Mouse (Mus musculus) kidney, postnatal 36 days (tissue): Measurements from ENCODE around the gene Dnajc6.

Experiments
- DNase-seq, 2 experiments: peaks; one replicate each; pipeline ENCODE4 v3.0.0; 2021 to 2022; ENCODE audit warnings: mixed read lengths in 2 of 2

Gene Dnajc6

DNA sequence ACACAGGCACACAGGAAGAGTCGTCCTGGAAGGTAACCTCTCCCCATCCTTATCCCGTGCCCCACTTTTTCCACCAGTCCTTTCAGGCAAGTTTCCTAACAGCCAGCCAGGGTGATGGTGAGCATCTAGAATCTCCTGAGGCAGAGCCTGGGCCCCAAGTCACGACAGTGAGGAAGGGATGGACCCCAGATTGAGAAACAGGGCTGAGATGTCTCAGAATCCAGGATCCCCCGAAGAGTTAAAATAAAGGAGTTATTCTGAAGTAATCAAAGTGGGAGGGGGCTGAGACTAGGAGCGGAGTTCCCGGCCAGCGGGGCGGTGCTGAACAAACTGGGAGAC is 150.4 kb downstream of the Dnajc6 start:
- DNase-seq = no peak

- DNase-seq = peak; percentile 99 to 100
These were observed 150.9 kb downstream of the Dnajc6 start, which contains the start of gene Leprot for GRCm38 (mm10) chr4:101647196-101647905. Gene Leprot, plus strand, starts transcription at chr4:101647718.

- peak in 1 of 2 experiments; percentile 51 for DNase-seq
These were observed 151.7 kb downstream of the Dnajc6 start for GRCm38 (mm10) chr4:101647976-101648642.

DNA sequence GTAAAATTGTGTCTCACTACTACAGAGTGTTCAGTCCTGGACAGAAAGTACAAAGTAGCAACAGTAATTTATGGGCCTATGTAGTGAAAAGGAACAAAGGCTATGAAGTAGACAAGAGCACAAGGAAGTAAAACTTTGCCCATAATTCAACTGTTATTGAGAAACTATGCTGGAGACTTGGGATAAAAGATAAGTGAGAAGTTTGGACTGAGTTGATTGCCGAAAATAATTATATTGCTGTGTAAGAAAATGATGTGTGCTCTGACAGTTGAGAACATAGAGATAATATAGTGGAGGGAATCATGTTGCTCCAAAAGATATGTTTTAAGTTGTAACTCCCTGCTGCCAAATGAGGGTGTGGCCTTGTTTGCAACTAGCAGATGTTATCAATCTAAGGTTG is 152.3 kb downstream of the Dnajc6 start:
- no peak for DNase-seq

DNA sequence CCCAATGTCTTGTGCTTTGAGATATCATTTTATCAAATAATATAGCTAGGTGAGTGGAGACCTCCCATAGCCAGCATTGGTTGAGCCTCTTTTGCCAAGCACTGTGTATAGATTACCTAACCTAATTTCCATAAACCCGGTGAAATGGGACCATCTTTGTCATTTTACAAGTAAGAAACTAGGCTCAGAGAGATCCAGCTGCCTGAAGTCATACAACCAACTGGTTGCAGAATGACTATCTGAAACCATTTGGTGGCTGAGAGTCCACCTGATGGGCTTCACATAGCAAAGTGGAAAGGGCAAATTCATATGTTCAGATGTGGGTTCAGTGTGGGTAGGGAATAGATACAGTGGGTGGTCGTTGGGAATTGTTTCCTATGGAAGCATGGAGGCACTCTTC is 154.5 kb downstream of the Dnajc6 start:
- DNase-seq = no peak

DNA sequence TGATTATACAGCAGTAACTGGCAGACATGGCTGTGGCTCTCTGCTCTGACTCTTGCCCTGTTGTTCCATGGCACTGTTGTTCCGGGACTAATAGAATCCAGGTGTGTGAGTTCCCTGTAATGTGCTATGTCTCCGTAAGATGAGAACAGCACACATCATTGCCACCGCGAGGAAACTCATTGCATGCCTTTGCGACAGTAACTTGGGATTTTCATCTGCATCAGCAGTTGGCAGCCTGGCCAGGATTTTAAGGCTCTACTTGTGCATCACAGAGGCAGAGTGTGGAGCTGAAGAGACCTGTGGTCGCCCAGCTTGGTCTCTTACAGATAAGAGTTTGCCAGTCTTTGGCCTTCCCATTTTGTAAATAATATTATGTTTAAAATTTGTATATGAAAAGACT is 157.8 kb downstream of the Dnajc6 start:
- DNase-seq = no peak

DNA sequence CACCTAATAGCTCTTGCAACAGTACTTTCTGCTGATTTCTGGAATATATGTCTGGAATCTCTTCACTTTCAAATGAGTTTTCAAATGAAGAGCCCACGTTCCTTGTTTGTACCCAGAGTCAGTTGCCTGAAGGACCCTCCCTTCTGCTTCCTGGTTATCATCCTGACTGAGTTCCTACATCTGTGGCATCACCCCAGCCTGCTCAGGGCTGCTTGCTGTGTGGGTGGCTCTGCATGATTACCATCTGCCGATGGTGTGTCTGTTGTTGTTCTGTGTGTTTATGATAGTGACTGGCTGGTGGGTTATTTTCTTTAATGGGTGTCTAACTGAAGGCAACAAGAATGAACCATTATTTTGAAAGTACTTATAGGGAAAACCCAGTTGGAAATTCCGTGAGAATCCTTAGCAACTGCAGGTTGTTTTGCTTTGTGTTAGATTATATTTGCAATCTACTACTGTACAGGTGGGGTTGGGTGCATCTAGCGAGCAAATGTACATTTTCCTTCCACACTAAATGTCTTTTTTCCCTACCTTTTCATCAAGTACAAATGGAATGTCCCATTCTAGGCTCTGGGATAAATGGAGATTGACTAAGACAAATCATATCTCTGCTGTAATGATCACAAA is 158.5 kb downstream of the Dnajc6 start:
- no peak for DNase-seq

DNA sequence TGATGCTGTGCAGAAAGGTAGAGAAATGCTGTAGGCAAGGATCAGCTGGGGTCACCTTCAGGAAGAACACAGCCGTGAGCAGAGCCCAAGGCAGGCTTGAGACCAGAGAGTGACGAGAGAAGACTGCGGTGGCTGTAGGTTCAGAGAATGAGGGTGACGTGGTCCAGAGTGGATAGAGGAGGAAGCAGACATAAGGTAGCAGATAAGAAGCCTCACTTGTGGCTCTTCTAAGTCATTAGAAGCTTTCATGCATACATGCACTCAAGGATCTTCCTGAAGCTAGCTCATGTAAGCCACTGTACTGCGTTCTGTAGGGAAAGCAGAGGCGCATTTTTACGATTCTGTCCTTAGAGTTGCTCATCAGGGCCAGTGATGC is 159.0 kb downstream of the Dnajc6 start:
- no peak for DNase-seq

- peak; percentile 30 to 58 for DNase-seq
These were observed 159.6 kb downstream of the Dnajc6 start for GRCm38 (mm10) chr4:101656056-101656455.

DNA sequence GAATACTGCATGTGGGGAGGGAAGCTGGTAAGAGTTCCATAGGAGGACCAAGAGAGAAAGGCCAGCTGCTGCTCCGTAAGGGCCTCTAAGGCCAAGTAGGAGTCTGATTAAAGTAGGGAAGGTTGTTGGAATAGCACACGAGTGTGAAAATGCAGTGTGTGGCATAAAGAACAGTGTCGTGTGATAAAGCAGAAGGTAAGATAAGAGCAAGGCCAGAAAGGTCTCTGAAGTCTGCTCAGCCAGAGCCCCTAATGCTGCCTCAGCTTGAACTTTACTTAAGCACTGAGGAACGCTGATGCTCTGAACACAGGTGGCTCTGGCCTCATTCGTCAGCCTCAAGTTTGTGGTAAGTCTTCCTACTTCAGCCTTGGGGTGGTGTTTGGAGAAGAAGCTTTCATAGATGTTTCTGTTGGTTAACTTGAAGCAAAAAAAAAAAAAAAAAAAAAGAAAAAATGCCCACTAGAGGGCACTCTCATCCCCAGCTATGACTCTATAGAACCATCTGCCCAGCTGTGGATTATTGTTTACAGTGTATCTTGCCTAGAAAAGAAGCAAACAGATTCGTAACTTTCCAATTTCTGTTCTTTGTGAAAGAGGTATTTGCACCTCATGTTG is 160.6 kb downstream of the Dnajc6 start:
- DNase-seq = no peak

DNA sequence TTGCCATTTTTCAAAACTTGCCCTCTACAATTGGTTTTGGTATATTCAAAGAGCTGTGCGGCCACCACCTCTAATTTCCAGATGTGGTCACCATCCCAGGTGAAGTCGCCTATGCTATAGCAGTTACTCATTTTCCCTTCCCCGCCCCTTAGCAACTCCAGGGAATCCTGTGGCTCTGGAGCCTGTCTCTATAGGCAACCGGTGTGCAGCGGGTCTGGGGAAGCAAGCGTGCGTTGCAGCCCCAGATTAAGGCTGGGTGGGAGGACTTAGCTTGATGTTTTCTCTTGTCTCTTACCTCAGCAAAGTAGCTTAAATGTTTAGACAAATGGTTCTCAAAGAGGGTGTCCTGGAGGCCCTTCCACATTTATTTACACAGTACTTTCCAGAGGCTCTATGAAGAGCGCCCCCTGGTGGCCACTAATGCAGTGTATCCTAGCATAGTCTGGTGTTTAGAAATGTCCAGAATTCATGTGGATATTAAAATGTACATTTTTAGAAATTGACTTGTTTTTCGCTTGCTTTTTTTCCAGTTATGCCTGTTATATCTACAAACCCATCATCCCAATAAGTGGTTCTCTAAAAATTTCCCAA is 167.8 kb downstream of the Dnajc6 start:
- DNase-seq = peak; percentile 38 to 80

GRCm38 (mm10) chr4:101664766-101665165 is 168.3 kb downstream of the Dnajc6 start:
- DNase-seq = no peak

- DNase-seq = peak; percentile 27 to 38
These were observed 172.7 kb downstream of the Dnajc6 start for GRCm38 (mm10) chr4:101669161-101669560.

- DNase-seq = peak in 1 of 2 experiments; percentile 19
These were observed 173.4 kb downstream of the Dnajc6 start for GRCm38 (mm10) chr4:101669811-101670210.

GRCm38 (mm10) chr4:101674790-101675189 is 178.3 kb downstream of the Dnajc6 start:
- no peak for DNase-seq

DNA sequence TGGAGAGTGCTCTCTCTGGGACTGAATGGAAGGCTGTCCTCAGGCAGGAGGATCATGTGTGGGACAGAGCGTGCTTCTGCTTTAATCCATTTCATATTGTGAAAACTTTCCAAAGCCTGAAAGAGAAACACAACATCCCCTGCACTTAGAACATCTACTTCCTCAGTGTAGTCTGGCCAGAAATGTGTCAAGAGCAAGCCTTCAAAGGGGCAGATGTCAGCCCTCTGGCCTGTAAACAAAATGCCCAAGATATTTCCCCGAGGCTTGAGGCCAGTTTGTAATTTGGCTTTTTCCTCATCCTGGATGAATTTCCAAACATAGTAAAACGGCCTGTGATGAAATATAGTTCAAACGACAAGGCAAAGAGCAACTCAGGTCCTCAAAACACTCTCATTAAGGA is 179.3 kb downstream of the Dnajc6 start:
- DNase-seq = peak; percentile 53 to 79

DNA sequence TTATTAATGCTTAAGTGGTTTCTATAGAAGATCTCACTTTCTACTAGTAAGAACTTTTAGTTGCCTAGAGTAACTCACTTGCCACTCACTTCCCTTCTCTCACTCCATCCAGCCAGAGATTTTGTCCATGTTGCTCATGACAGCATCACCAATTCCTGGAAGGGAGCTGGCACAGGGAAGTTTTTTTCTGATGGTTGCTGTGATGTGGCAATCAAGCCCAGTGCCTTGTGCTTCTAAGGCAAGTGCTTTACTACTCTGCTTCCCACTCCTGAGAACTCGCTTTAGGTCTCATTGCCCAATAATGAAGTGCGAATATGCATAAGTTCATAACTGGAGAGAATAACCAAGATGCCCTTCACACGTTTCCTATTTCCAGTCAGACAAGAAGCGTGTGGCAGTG is 186.2 kb downstream of the Dnajc6 start:
- DNase-seq = no peak

DNA sequence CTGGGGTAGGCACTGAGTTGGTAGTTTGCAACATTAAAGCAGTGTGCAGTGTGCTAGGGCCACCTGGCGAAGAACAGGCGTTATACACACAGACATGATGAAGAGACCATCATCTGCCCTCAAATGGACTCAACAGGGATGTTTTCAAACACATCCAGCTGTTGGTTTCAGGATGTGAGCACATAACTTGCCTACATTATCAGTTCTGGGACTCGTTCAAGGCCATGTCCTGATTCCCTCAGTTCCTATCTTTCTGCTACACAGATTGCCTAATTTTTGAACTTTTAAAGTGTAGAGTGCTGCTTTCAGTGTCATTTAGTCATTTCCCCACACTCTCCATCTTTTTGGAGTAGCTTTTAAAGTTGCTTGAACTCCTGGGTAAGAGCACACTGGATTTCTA is 186.6 kb downstream of the Dnajc6 start:
- DNase-seq = no peak

- DNase-seq = no peak
These were observed 188.4 kb downstream of the Dnajc6 start for GRCm38 (mm10) chr4:101684821-101685220.

DNA sequence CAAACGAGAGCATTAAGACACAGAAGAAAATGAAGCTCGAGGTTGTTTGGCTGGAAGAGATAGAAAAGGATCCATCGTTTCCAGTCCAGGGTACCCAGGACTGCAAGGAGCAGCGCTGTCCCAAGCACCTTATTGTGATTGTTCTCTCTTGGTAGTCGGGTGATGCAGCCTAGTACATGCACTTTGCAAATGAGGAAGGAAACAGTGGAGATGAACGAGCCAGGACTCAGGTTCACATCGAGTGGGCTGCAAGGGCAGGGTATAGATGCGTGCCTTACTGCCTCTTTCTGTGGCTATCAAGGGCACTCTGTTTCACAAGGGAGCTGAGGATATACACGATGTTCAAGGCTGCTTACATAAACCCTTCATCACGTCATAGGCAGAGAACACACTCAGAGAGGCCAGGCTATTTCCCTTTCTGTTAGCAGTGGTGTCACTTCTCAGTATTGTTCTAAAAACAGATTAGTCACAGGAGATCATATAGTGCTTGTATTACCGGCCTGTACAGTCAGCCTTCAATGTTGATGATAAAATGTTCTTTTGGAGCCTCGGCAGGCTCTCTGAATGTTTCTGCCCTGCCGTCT is 189.9 kb downstream of the Dnajc6 start:
- no peak for DNase-seq

GRCm38 (mm10) chr4:101689241-101689640 is 192.8 kb downstream of the Dnajc6 start:
- no peak for DNase-seq

DNA sequence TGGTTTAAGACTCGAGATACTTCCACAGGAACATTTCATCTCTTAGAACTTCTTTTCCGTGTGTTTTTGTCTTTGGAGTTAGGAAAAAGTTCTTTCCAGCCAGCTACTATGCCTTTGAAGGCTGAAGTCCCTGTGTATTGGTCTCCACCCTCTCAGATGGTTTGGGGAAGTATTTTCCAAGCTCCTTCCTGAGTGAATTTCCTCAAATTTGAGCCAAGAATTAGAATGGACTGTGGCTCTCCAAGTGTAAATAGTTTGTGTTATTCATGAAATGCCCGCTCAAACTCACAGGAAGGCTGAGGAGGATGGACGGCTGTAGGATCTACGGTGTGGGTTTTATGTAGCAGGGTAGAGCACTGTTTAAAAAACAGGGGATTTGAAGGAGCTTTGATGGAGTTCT is 193.2 kb downstream of the Dnajc6 start:
- peak in 1 of 2 experiments; percentile 24 for DNase-seq
